ENCODE assay signal across 10 mouse cellular contexts in genomic region chr8:71496481-71496880, GRCm38 (mm10). TPM values are rescaled to one million over a fixed set of nuclear protein-coding genes. Genes with fewer than 3 reads are reported as not detected.
A peak's percentile ranks its signal among the peaks of the same experiment; 100 is the strongest.
DNase-seq lines count a peak whose midpoint lies in the region; ATAC-seq and TF ChIP-seq lines count a peak whose summit lies in the region.
"Had no signal": no experiment of that assay in that cellular context is flagged by ENCODE, and none has a peak within 500 bp of the region (broad histone marks: within the 10 kb centered on the region; RNA-seq: fewer than 3 reads in every experiment).

No protein-coding gene starts in this region.

- no peak overlapping the region for H3K4me2 ChIP-seq in intestine, embryonic 14.5 days (ENCODE audit: low read length)
- H3K4me2 ChIP-seq in liver, postnatal 0 days (ENCODE audit: low read depth, low read length), result no peak overlapping the region
- H3K4me2 ChIP-seq: hindbrain, embryonic 15.5 days had no signal

- peaks cover 26% of the 10 kb centered on the region for H3K36me3 ChIP-seq in intestine, embryonic 14.5 days (ENCODE audit: control insufficient read depth, insufficient read depth, low read length)
- peaks cover 12% of the 10 kb centered on the region for H3K36me3 ChIP-seq in liver, postnatal 0 days (replicated peaks; ENCODE audit: insufficient read depth, low read length)

- H3K4me1 ChIP-seq in intestine, embryonic 14.5 days (replicated peaks; ENCODE audit: control insufficient read depth, insufficient read depth, low read length), result peaks cover 26% of the 10 kb centered on the region
- H3K4me1 ChIP-seq in liver, postnatal 0 days (ENCODE audit: insufficient read depth), result peaks cover 4% of the 10 kb centered on the region; the same call in 1 of the 2 replicates

- H3K4me3 ChIP-seq in layer of hippocampus, adult 2 months, result no peak overlapping the region
- H3K4me3 ChIP-seq in gastrocnemius, adult 2 months, result peak overlapping the region; percentile 15
- H3K4me3 ChIP-seq in intestine, embryonic 14.5 days (ENCODE audit: low read depth, low read length), result no peak overlapping the region
- H3K4me3 ChIP-seq in liver, postnatal 0 days (ENCODE audit: low read depth, low read length), result no peak overlapping the region
- H3K4me3 ChIP-seq: hindbrain, embryonic 15.5 days had no signal

- H3K9ac ChIP-seq in intestine, embryonic 14.5 days (ENCODE audit: low read length), result no peak overlapping the region
- no peak overlapping the region for H3K9ac ChIP-seq in liver, postnatal 0 days (replicated peaks)
- H3K9ac ChIP-seq: hindbrain, embryonic 15.5 days had no signal

- peak overlapping the region; percentile 70 for H3K27ac ChIP-seq in layer of hippocampus, adult 2 months
- H3K27ac ChIP-seq in gastrocnemius, adult 2 months, result peak overlapping the region; percentile 81
- H3K27ac ChIP-seq in intestine, embryonic 14.5 days (ENCODE audit: low read depth), result peak overlapping the region; percentile 57
- peak overlapping the region; percentile 44; the same call in 1 of the 2 replicates for H3K27ac ChIP-seq in liver, postnatal 0 days (ENCODE audit: low read depth)
- H3K27ac ChIP-seq: hindbrain, embryonic 15.5 days had no signal

- DNase-seq in layer of hippocampus, adult 2 months (ENCODE audit: low spot score in 2 of 2), result no peak
- no peak for DNase-seq in layer of hippocampus, postnatal 36 days
- DNase-seq in adrenal gland, postnatal 36 days, result peak; percentile 99
- DNase-seq in gastrocnemius, adult 2 months, result peak; percentile 94
- no peak for DNase-seq in intestine, embryonic 14.5 days (ENCODE audit: low spot score)
- DNase-seq in liver, postnatal 0 days, result peak; percentile 71
- DNase-seq in testis, postnatal 14 days (ENCODE audit: low spot score), result peak; percentile 69
- DNase-seq in thymus, postnatal 4 days, result no peak

- no peaks in the 10 kb centered on the region for H3K9me3 ChIP-seq in intestine, embryonic 14.5 days (ENCODE audit: control insufficient read depth, low read length)
- no peaks in the 10 kb centered on the region for H3K9me3 ChIP-seq in liver, postnatal 0 days (ENCODE audit: low read length)
- H3K9me3 ChIP-seq: hindbrain, embryonic 15.5 days had no signal

- TF ChIP-seq EP300 in liver, postnatal 0 days (IDR thresholded peaks at IDR 0.05; ENCODE audit: low read depth), result 0 out of 2 replicates have a peak, but pooled peaks have one; percentile 23

- no peaks in the 10 kb centered on the region for H3K27me3 ChIP-seq in intestine, embryonic 14.5 days (replicated peaks; ENCODE audit: control insufficient read depth, insufficient read depth, low read length)
- no peaks in the 10 kb centered on the region for H3K27me3 ChIP-seq in liver, postnatal 0 days (ENCODE audit: insufficient read depth, low read length)
- H3K27me3 ChIP-seq: hindbrain, embryonic 15.5 days had no signal

- TF ChIP-seq CTCF in layer of hippocampus, adult 2 months (conservative IDR thresholded peaks at IDR 0.05), result peak; percentile 44
- peak; percentile 41 for TF ChIP-seq CTCF in gastrocnemius, adult 2 months (IDR thresholded peaks at IDR 0.05)
- peak; percentile 43 for TF ChIP-seq CTCF in liver, postnatal 0 days (IDR thresholded peaks at IDR 0.05; ENCODE audit: low read depth)

- WGBS in intestine, embryonic 14.5 days, result 42% methylated on average over 11 of the region's 11 CpGs
- WGBS in liver, postnatal 0 days (ENCODE audit: insufficient replicate concordance), result 48% methylated on average over 11 of the region's 11 CpGs

- intact Hi-C loops in gastrocnemius, adult 2 months (cut with DNase I), result loop anchor here (1.0 kb wide), 1 partner anchor 25 kb away; no protein-coding TSS in a partner anchor

- ATAC-seq in intestine, embryonic 14.5 days (replicated peaks; ENCODE audit: low FRiP score, low TSS enrichment, low read depth), result no peak
- ATAC-seq in liver, postnatal 0 days, result peak; percentile 40

RNA-seq across cellular contexts. Expression of gene Gtpbp3, which starts 8.6 kb away (rescaled TPM):
- 10 to 100 TPM; 28.7 to 32.1 TPM for total RNA-seq in layer of hippocampus, adult 2 months (2021)
- total RNA-seq in layer of hippocampus, postnatal 36 days (2021), result 10 to 100 TPM; 31.7 to 33.3 TPM
- total RNA-seq in adrenal gland, postnatal 36 days (2021), result 10 to 100 TPM; 22.5 to 23.1 TPM
- total RNA-seq in gastrocnemius, adult 2 months (2021), result 10 to 100 TPM; 10.1 to 10.7 TPM
- 6.1 and 6.2 TPM in 2 replicates for polyA plus RNA-seq in intestine, embryonic 14.5 days (2014; fragmentation: Nextera tagmentation; extraction: Ambion mirVana)
- polyA plus RNA-seq in liver, postnatal 0 days (2015; fragmentation: Nextera tagmentation; extraction: Ambion mirVana), result 4.5 and 4.9 TPM in 2 replicates

RNA-seq across cellular contexts. Expression of gene Ano8, which starts 10.7 kb away (rescaled TPM):
- total RNA-seq in layer of hippocampus, adult 2 months (2021), result 10 to 100 TPM; 52.9 to 55.3 TPM
- 10 to 100 TPM; 54.3 to 55.1 TPM for total RNA-seq in layer of hippocampus, postnatal 36 days (2021)
- 10 to 100 TPM; 14.0 to 15.1 TPM for total RNA-seq in adrenal gland, postnatal 36 days (2021)
- 10 to 100 TPM; 16.0 to 17.0 TPM for total RNA-seq in gastrocnemius, adult 2 months (2021)
- 1.2 and 1.7 TPM in 2 replicates for polyA plus RNA-seq in intestine, embryonic 14.5 days (2014; fragmentation: Nextera tagmentation; extraction: Ambion mirVana)
- polyA plus RNA-seq in liver, postnatal 0 days (2015; fragmentation: Nextera tagmentation; extraction: Ambion mirVana), result 0.14 and 0.27 TPM in 2 replicates

RNA-seq across cellular contexts. Expression of gene Plvap, which starts 15.1 kb away (rescaled TPM):
- 1 to 10 TPM; 7.3 to 7.7 TPM for total RNA-seq in layer of hippocampus, adult 2 months (2021)
- 1 to 10 TPM; 6.3 to 6.7 TPM for total RNA-seq in layer of hippocampus, postnatal 36 days (2021)
- 100 to 1,000 TPM; 200 to 203 TPM for total RNA-seq in adrenal gland, postnatal 36 days (2021)
- 10 to 100 TPM in 1 of 2 experiments, 1 to 10 TPM in 1; 9.3 to 11.6 TPM for total RNA-seq in gastrocnemius, adult 2 months (2021)
- 59.3 and 63.7 TPM in 2 replicates for polyA plus RNA-seq in intestine, embryonic 14.5 days (2014; fragmentation: Nextera tagmentation; extraction: Ambion mirVana)
- 29.1 and 31.1 TPM in 2 replicates for polyA plus RNA-seq in liver, postnatal 0 days (2015; fragmentation: Nextera tagmentation; extraction: Ambion mirVana)

RNA-seq across cellular contexts. Expression of gene Dda1, which starts 27.5 kb away (rescaled TPM):
- 10 to 100 TPM; 83.2 to 89.7 TPM for total RNA-seq in layer of hippocampus, adult 2 months (2021)
- 10 to 100 TPM; 87.6 to 93.5 TPM for total RNA-seq in layer of hippocampus, postnatal 36 days (2021)
- 10 to 100 TPM; 57.7 to 62.3 TPM for total RNA-seq in adrenal gland, postnatal 36 days (2021)
- total RNA-seq in gastrocnemius, adult 2 months (2021), result 10 to 100 TPM; 26.8 to 31.1 TPM
- polyA plus RNA-seq in intestine, embryonic 14.5 days (2014; fragmentation: Nextera tagmentation; extraction: Ambion mirVana), result 102 TPM in 2 replicates
- 30.3 and 31.0 TPM in 2 replicates for polyA plus RNA-seq in liver, postnatal 0 days (2015; fragmentation: Nextera tagmentation; extraction: Ambion mirVana)

RNA-seq across cellular contexts. Expression of gene Ccdc194, which starts 29.0 kb away (rescaled TPM):
- total RNA-seq in layer of hippocampus, adult 2 months (2021), result not detected
- not detected for total RNA-seq in layer of hippocampus, postnatal 36 days (2021)
- total RNA-seq in adrenal gland, postnatal 36 days (2021), result not detected
- not detected for total RNA-seq in gastrocnemius, adult 2 months (2021)
- 0.54 and 0.58 TPM in 2 replicates for polyA plus RNA-seq in intestine, embryonic 14.5 days (2014; fragmentation: Nextera tagmentation; extraction: Ambion mirVana)
- 0.20 TPM in 1 of 2 replicates, not detected in the other for polyA plus RNA-seq in liver, postnatal 0 days (2015; fragmentation: Nextera tagmentation; extraction: Ambion mirVana)
- total RNA-seq: MEL had no signal

Comparison
In these comparisons a context has a peak if more than half of its experiments do, and no peak if none do; other contexts are left out.
1. DNase-seq: peak in adrenal gland, postnatal 36 days (2 of 2), gastrocnemius, adult 2 months (single experiment), liver, postnatal 0 days (single experiment) and testis, postnatal 14 days (single experiment); none in layer of hippocampus, adult 2 months (0 of 2), layer of hippocampus, postnatal 36 days (0 of 2), intestine, embryonic 14.5 days (single experiment) and thymus, postnatal 4 days (single experiment).
2. RNA of gene Plvap, which starts 15.1 kb away (total RNA-seq): 200 to 203 TPM in adrenal gland, postnatal 36 days; 9.3 to 11.6 TPM in gastrocnemius, adult 2 months, 7.3 to 7.7 TPM in layer of hippocampus, adult 2 months and 6.3 to 6.7 TPM in layer of hippocampus, postnatal 36 days; every median in the first group is over 10 times any median in the second.
3. Peak in every context shown above with its lines, with median percentiles within 50 percentile points of each other: H3K27ac ChIP-seq and CTCF ChIP-seq.